Mouse (Mus musculus) kidney, embryonic 16.5 days (tissue): ENCODE results near the gene Grcc10. TPM values are rescaled to one million over a fixed set of nuclear protein-coding genes. Genes with fewer than 3 reads are reported as not detected.

ENCODE experiments used
- ATAC-seq: fragments of 200-750 bp; cut with Nextera tagmentation; 2 replicates; pipeline ENCODE4 v1.8.0; 2017; ENCODE audit warnings: moderate TSS enrichment; ENCODE audit not compliant: low FRiP score, low TSS enrichment
- H3K27ac ChIP-seq: fragments of 300-500 bp; sonication (generic); 2 replicates; pipeline ENCODE4 v1.5.1; 2014; ENCODE audit warnings: low read length
- H3K27me3 ChIP-seq: fragments of 300-500 bp; sonication (generic); 2 replicates; pipeline ENCODE4 v1.6.1; 2014; ENCODE audit warnings: low read length, control low read depth, mixed read lengths; ENCODE audit not compliant: insufficient read depth
- H3K36me3 ChIP-seq: fragments of 300-500 bp; sonication (generic); 2 replicates; pipeline ENCODE4 v1.6.1; 2014; ENCODE audit warnings: low read length, control low read depth, mixed read lengths; ENCODE audit not compliant: insufficient read depth
- H3K4me1 ChIP-seq: fragments of 300-500 bp; sonication (generic); 2 replicates; pipeline ENCODE4 v1.6.1; 2014; ENCODE audit warnings: low read length, control low read depth, mixed read lengths; ENCODE audit not compliant: insufficient read depth
- H3K4me2 ChIP-seq: fragments of 300-500 bp; sonication (generic); replicated peaks from 2 replicates; pipeline ENCODE4 v1.6.1; 2014; ENCODE audit warnings: low read depth, low read length
- H3K4me3 ChIP-seq: fragments of 300-500 bp; sonication (generic); 2 replicates; pipeline ENCODE4 v1.5.1; 2014; ENCODE audit warnings: mild to moderate bottlenecking, low read length
- H3K9ac ChIP-seq: fragments of 300-500 bp; sonication (generic); replicated peaks from 2 replicates; pipeline ENCODE4 v1.6.1; 2014; ENCODE audit warnings: low read length
- H3K9me3 ChIP-seq: fragments of 300-500 bp; sonication (generic); 2 replicates; pipeline ENCODE4 v1.6.1; 2016; ENCODE audit warnings: low read length, control low read depth
- WGBS: fragments of 180-500 bp; shearing (Covaris S2); extraction: QIAGEN DNeasy Blood & Tissue Kit; methylation state at CpG from one replicate; pipeline ENCODE4 v1.1.7; 2014; 5-methylcytosine and 5-hydroxymethylcytosine counted together
- polyA plus RNA-seq: library from polyadenylated mRNA; unstranded; fragments of >200 nt; fragmentation: Nextera tagmentation; extraction: Ambion mirVana; gene quantifications from 2 replicates; pipeline ENCODE4 v1.2.1, GENCODE M21; 2015

Grcc10 gene
- polyA plus RNA-seq, 1 experiment from 2014 or later: 527 TPM

- Histone ChIP-seq H3K4me3 (no peak overlapping the region), H3K4me2 (no peak overlapping the region), H3K9me3 (no peaks in the 10 kb centered on the region), H3K9ac (no peak overlapping the region), H3K4me1 (peaks cover 33% of the 10 kb centered on the region), H3K27ac (no peak overlapping the region), H3K36me3 (no peaks in the 10 kb centered on the region), H3K27me3 (no peaks in the 10 kb centered on the region)
- no peak for ATAC-seq
- WGBS: 80% methylated on average over 15 of the region's 15 CpGs
These were observed 29.3 kb upstream of the Grcc10 start for GRCm38 (mm10) chr6:124770511-124770910.

- H3K9ac ChIP-seq: peak overlapping the region; percentile 69
- no peak for ATAC-seq
- no peaks in the 10 kb centered on the region for H3K9me3 ChIP-seq
- no peaks in the 10 kb centered on the region for H3K36me3 ChIP-seq
- H3K4me2 ChIP-seq: peak overlapping the region; percentile 94
- H3K27me3 ChIP-seq: no peaks in the 10 kb centered on the region
- no peak overlapping the region for H3K27ac ChIP-seq
- 36% methylated on average over 7 of the region's 7 CpGs for WGBS
- peaks cover 33% of the 10 kb centered on the region for H3K4me1 ChIP-seq
- peak overlapping the region; percentile 65; the same call in 1 of the 2 replicates for H3K4me3 ChIP-seq
These were observed 28.8 kb upstream of the Grcc10 start for GRCm38 (mm10) chr6:124770013-124770412.

GRCm38 (mm10) chr6:124769101-124769765, 28.1 kb upstream of the Grcc10 start, which contains the start of gene Eno2:
TSS of gene Eno2 (minus strand) at chr6:124769673.
- 1% methylated on average over 42 of the region's 54 CpGs for WGBS
- Histone ChIP-seq H3K4me2 (peak within 1 kb of the TSS; percentile 94), H3K36me3 (no peaks in the 10 kb centered on the region), H3K27ac (peak within 1 kb of the TSS; percentile 43; the same call in 1 of the 2 replicates), H3K4me3 (peak within 1 kb of the TSS; percentile 65), H3K4me1 (peaks cover 33% of the 10 kb centered on the region), H3K9me3 (no peaks in the 10 kb centered on the region), H3K27me3 (no peaks in the 10 kb centered on the region), H3K9ac (peak within 1 kb of the TSS; percentile 69)
- peak; percentile 78 for ATAC-seq

- peak overlapping the region; percentile 65 for H3K4me3 ChIP-seq
- H3K9ac ChIP-seq: peak overlapping the region; percentile 69
- H3K27me3 ChIP-seq: no peaks in the 10 kb centered on the region
- H3K36me3 ChIP-seq: no peaks in the 10 kb centered on the region
- H3K4me1 ChIP-seq: peaks cover 33% of the 10 kb centered on the region
- peak overlapping the region; percentile 43; the same call in 1 of the 2 replicates for H3K27ac ChIP-seq
- 7% methylated on average over 9 of the region's 9 CpGs for WGBS
- 0 out of 2 replicates have a peak, but pooled peaks have one; percentile 10 for ATAC-seq
- no peaks in the 10 kb centered on the region for H3K9me3 ChIP-seq
- peak overlapping the region; percentile 94 for H3K4me2 ChIP-seq
These were observed 27.5 kb upstream of the Grcc10 start for GRCm38 (mm10) chr6:124768704-124769044.

- Histone ChIP-seq H3K4me1 (peaks cover 33% of the 10 kb centered on the region), H3K9me3 (no peaks in the 10 kb centered on the region), H3K36me3 (no peaks in the 10 kb centered on the region), H3K4me3 (peak overlapping the region; percentile 65), H3K9ac (peak overlapping the region; percentile 69), H3K27me3 (no peaks in the 10 kb centered on the region), H3K4me2 (peak overlapping the region; percentile 94), H3K27ac (peak overlapping the region; percentile 69)
- ATAC-seq: peak; percentile 31; the same call in 1 of the 2 replicates
- WGBS: 25% methylated on average over 19 of the region's 19 CpGs
These were observed 26.9 kb upstream of the Grcc10 start for GRCm38 (mm10) chr6:124767920-124768703.

- 31% methylated on average over 4 of the region's 4 CpGs for WGBS
- Histone ChIP-seq H3K9ac (peak overlapping the region; percentile 56; the same call in 1 of the 2 replicates), H3K27ac (peak overlapping the region; percentile 69), H3K4me1 (peaks cover 33% of the 10 kb centered on the region), H3K4me2 (peak overlapping the region; percentile 94), H3K9me3 (no peaks in the 10 kb centered on the region), H3K36me3 (no peaks in the 10 kb centered on the region), H3K4me3 (peak overlapping the region; percentile 22), H3K27me3 (no peaks in the 10 kb centered on the region)
- ATAC-seq: no peak
These were observed 26.4 kb upstream of the Grcc10 start for GRCm38 (mm10) chr6:124767536-124767919.

GRCm38 (mm10) chr6:124765951-124766350, 24.8 kb upstream of the Grcc10 start:
- WGBS: 83% methylated on average over 7 of the region's 7 CpGs
- no peak overlapping the region for H3K4me2 ChIP-seq
- no peak overlapping the region for H3K4me3 ChIP-seq
- peaks cover 33% of the 10 kb centered on the region for H3K4me1 ChIP-seq
- ATAC-seq: no peak
- no peaks in the 10 kb centered on the region for H3K36me3 ChIP-seq
- no peak overlapping the region for H3K9ac ChIP-seq
- H3K27ac ChIP-seq: no peak overlapping the region
- no peaks in the 10 kb centered on the region for H3K27me3 ChIP-seq
- H3K9me3 ChIP-seq: no peaks in the 10 kb centered on the region

- Histone ChIP-seq H3K4me1 (peaks cover 36% of the 10 kb centered on the region), H3K9ac (peak overlapping the region; percentile 36)
These were observed 18.1 kb upstream of the Grcc10 start for GRCm38 (mm10) chr6:124759259-124759658.

GRCm38 (mm10) chr6:124758849-124759232, 17.7 kb upstream of the Grcc10 start:
- Histone ChIP-seq H3K27ac (peak overlapping the region; percentile 98), H3K9me3 (no peaks in the 10 kb centered on the region), H3K4me3 (peak overlapping the region; percentile 77; the same call in 1 of the 2 replicates), H3K4me1 (peaks cover 40% of the 10 kb centered on the region), H3K36me3 (no peaks in the 10 kb centered on the region), H3K27me3 (no peaks in the 10 kb centered on the region), H3K9ac (peak overlapping the region; percentile 36), H3K4me2 (peak overlapping the region; percentile 68)
- WGBS: 52% methylated on average over 2 of the region's 2 CpGs
- ATAC-seq: no peak

More at GRCm38 (mm10) chr6:124759259-124759658, 18.1 kb upstream of the Grcc10 start:
- peak overlapping the region; percentile 68 for H3K4me2 ChIP-seq
- H3K9me3 ChIP-seq: no peaks in the 10 kb centered on the region
- H3K36me3 ChIP-seq: no peaks in the 10 kb centered on the region
- no peak overlapping the region for H3K4me3 ChIP-seq
- peak overlapping the region; percentile 98 for H3K27ac ChIP-seq
- ATAC-seq: 0 out of 2 replicates have a peak, but pooled peaks have one; percentile 8
- WGBS: 2% methylated on average over 5 of the region's 5 CpGs
- H3K27me3 ChIP-seq: no peaks in the 10 kb centered on the region
